Mouse (Mus musculus) gastrocnemius, postnatal 36 days (tissue): Measurements from ENCODE around the gene Msh5. TPM values are rescaled to one million over a fixed set of nuclear protein-coding genes. Genes with fewer than 3 reads are reported as not detected.
"Not testable (repeated sequence)": the region's sequence is repeated elsewhere in the genome, so short reads cannot be mapped to it uniquely, and the experiment has no call there.

Experiments
- DNase-seq, 2 experiments: peaks; one replicate each; pipeline ENCODE4 v3.0.0; 2022
- intact Hi-C: fragments of 180-260 bp; cut with DNase I; formaldehyde crosslinking; loops from one replicate; pipeline ENCODE4 v1.15.1; 2025
- total RNA-seq, 2 experiments: library from RNA; stranded (reverse); gene quantifications; 2 replicates each; pipeline ENCODE4 v1.2.3; 2021

The Msh5 gene
- total RNA-seq, 2 experiments from 2014 or later = 0.20 to 0.35 TPM

DNA sequence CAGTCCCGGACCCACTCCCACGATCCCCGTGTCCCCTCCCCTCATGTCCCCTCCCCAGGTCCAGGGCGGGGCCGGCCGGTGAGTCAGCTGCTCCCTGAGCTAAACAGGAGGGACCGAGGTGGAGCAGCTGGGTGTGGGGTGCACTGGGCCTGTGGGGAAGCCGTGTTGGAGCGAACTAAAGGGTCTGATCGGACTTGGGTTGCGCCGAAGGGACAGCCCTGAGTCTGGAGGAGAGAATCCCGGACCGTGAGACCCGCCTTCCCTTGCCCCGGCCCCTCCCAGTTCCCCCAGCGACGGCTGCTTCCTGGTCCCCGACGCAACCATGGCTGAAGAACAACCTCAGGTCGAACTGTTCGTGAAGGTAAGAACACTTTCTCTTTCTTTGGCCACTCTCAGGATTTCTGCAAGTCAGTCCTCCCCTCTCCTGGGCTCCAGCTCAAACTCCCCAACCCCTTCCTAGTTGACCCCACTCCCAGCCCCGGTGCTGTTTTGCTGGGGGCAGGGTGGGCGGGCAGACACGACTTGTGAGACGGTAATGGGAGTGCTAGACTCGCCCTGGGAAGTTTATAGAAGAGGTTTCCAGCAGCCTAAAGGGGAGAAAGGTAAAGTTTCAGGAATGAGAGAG lies 3.7 kb upstream of the Msh5 start:
- peak; percentile 69 to 71 for DNase-seq
- intact Hi-C loops = no loop called here

DNA sequence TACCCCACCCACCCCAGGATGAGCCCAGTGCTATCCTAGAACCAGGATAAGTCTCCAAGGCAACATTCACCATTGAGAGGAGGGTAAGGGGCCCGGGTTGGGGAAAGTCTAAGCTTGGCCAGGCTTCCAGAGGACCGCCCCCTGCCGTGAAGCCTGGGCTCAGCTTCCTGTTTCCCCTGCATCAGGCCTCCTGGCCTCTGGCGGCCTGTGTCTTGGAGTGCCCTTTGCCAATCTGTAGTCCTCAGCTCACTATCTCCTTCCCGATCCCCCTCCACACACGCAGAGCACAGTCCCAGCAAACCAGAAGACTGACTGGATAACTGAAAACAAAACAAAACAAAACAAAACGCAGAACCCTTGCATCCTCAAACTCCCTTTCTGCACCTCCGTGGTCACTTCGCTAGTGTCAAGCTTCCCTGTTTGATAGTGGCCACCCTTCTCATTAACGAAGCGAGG lies 3.0 kb upstream of the Msh5 start, which contains the start of gene Clic1:
Clic1 (plus strand) TSS at position 406 of the 456 bp plus-strand sequence.
- intact Hi-C loops = no loop called here
- DNase-seq = peak in 1 of 2 experiments; percentile 51

GRCm38 (mm10) chr17:35048932-35049440 lies 2.4 kb upstream of the Msh5 start:
- intact Hi-C loops = no loop called here

GRCm38 (mm10) chr17:35048149-35048931 lies 1.8 kb upstream of the Msh5 start:
- no peak for DNase-seq
- intact Hi-C loops = no loop called here

More at GRCm38 (mm10) chr17:35048932-35049440, 2.4 kb upstream of the Msh5 start:
- DNase-seq = no peak

DNA sequence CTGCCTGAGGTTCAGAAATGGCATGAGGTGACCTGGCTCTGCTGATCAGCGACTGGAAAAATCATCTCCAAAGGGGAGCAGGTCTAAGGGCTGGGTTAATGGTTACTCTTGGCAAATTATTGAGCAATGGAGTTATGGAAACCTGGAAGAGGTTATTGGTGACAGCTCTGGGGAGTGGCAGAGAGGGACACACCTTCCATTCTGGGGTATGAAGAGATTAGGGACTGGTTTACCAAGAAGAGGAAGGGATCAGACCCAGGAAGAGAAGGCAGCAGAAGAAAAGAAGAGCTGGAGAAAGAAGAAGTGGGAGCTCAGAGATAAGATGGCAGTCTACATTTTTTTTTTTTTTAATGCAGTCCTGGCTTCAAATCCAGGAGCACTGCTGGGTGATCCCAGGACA lies 1.1 kb upstream of the Msh5 start:
- DNase-seq = no peak
- intact Hi-C loops = no loop called here

DNA sequence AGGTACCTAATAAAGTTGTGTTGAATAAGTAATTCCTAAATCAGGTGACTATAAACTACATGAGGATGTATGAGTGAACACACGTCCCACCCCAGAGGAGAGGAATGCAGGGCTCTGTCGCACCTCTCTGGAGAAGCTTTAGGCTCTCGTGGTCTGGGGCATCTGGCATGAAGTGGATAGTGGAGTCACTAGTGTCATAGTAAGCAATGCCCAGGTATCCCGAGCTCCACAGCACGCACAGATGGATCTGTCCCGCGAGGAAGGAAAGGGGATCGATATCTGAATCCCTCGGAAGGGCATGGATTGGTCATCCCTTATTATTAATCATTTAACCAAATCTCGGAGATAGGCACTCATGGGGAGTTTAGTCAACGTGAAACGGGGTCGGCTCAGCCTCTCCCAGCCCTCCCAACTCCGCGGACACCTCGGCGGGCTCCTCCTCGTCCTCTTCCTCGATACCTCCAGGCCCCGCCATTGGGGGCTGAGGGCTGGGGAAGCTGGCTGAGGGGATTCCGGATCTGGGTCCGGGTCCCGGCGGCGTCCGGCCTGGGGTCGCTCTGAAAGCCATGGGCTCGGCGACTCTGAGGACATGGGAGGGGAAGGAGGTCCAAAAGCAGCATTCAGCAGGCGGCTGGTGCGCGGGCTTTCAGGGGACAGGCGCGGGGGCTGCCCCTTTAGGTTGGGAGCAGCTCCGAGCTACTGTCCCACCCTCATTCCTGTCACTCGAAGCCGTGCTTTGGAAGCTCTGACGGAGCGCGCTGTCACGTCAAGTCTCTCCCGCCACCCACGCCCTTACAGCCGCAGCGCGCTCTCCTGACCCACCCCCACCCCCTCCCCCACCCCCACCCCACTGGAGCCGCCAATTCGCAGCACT lies 501 bp downstream of the Msh5 start:
- intact Hi-C loops = no loop called here

DNA sequence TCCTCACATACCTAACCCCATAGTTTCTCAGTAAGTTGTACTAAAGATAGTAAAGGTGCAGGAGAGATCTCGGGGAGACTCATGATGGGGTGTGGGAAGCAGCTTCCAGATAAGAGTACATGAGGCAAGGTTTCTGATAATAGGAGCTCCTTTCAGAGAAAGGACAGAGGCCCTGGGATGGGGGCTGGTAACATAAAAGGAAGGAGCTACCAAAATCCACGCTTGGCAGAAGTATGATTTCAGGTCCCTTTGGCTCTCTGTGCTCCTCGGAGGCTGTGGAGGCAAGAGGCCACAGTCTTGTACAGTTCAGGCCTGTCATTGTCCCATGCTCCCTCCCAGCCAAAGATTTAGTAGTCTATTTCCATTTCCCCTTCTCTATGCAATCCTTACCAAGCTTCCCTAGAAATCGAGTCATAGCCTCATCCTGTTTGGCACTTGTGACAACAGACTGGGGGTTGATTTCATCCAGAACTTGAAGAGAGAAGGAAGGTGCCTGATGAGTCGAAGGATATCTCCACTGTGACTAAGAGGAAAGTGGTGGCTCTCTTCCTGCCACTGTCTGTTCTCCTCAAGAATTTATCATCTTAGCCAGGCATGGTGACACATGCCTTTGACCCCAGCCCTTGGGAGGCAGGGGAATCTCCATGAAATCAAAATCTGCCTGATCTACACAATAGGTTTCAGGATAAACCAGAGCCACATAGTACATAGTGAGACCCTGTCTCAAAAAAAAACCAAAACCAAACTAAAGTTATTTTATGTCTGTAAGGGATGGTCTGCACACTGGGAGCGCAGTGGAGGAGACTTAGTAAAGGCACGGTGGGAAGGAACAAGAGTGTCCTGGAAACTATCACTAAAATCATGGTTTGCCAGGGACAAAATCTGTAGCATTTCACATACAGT lies 1.4 kb downstream of the Msh5 start:
- intact Hi-C loops = no loop called here
- no peak for DNase-seq

More for the DNA sequence above, 501 bp downstream of the Msh5 start:
- DNase-seq = no peak

DNA sequence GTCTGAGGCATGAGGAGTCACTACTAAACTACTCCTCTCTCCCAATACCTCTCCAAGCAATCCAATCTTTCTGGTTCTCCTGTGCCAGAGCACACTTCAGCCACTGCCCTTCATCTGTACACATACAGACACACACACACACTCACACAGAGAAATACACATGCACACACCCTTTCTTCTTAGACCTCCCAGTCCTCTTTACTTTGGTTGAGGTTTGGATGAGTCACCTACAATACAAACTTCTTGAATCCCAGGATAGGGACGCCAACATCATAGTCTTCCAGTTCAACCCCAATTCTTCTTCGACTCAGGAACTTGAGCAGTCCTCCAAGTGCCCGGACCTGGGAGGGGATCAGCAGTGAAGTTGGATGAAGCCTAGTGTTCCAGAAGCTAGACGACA lies 2.8 kb downstream of the Msh5 start:
- intact Hi-C loops = no loop called here
- no peak for DNase-seq

DNA sequence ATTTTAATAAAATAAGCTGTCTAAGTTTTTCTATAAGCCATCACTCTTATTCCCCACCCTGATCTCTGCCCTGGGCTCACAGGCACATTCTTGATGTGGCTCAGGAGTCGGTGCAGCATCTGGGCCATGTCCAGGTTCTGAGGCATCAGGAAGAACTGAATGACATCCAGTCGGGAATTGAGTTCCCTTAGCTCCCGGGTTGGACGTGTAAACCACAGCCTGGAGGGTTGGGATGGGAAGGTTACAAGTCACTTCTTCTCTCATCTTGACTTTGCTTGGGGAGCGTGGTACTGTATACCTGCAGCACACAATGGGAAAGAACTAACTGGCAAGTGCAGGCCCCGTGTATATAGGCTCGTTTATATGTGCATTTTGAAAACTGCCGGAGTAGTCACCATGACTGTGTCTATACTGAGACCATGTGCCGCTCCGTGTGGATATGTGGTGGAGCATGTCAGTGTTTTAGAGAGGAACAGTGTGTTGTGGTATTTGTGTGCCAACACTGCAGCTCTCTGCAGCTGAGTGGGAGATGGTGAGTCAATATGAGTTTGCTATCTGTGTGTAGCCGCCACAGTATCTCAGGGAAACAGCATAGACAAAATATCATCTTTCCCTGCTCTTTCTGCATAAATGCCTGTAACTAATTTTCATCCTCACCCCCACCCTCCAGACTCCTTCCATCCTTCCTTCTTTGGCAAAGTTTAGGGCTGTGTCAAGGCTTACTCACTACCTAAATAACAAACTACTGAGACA lies 7.2 kb downstream of the Msh5 start:
- no peak for DNase-seq
- intact Hi-C loops = no loop called here

- DNase-seq = no peak
- intact Hi-C loops = no loop called here
Measured at GRCm38 (mm10) chr17:35034896-35035295, 11.6 kb downstream of the Msh5 start.

GRCm38 (mm10) chr17:35033703-35034102 lies 12.8 kb downstream of the Msh5 start:
- DNase-seq, intact Hi-C loops: not testable (repeated sequence)

DNA sequence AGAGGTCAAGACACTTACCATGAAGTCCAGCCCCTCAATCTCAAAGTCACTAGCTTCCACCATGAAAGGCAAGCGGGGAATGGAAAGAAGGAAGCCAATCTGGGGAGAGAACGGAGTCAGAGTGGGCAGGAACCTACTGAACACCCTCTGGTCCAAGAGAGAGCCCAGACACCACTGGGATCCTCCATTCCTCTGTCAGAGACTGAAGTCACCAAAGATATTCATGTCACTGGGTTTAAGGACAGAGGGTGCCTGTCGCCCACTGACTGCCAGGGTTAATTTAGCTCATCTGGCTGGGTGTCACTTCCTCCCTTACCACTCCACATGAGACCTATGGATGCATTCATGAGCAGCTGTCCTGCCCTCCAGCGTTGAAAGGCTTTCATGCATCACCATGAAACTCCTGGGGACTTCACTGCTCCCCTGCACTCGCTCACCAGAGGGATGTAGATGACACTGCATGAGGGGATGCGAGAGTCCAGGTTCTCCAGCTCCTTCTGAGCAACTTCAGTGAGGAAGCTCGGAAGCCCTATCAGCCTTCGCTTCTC lies 14.1 kb downstream of the Msh5 start:
- no peak for DNase-seq
- intact Hi-C loops = no loop called here

- no peak for DNase-seq
- intact Hi-C loops = no loop called here
Measured at GRCm38 (mm10) chr17:35031880-35032279, 14.7 kb downstream of the Msh5 start.

- intact Hi-C loops = no loop called here
- peak in 1 of 2 experiments; percentile 11 for DNase-seq
Measured at GRCm38 (mm10) chr17:35031272-35031671, 15.3 kb downstream of the Msh5 start.

- DNase-seq = peak in 1 of 2 experiments; percentile 14
- intact Hi-C loops = no loop called here
Measured at GRCm38 (mm10) chr17:35029691-35030532, 16.6 kb downstream of the Msh5 start.

DNA sequence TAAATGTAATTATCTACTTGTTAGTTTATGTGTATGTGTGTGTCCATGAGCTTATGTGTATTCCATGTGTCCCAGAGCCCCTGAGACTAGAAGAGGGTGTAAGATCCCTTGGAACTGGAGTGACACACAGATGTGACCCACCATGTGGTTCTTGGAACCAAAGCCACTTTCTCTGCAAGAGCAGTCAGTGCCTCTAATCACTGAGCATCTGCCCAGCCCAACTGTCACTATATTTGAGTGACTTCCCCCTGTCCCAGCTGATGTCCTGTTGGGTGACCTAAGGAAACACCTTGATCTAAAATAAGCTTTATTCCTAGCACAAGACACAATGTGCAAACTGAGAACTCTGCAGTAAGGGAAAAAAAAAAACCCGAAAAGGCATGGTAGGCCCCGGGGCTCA lies 18.2 kb downstream of the Msh5 start:
- no peak for DNase-seq
- intact Hi-C loops = no loop called here

- DNase-seq = peak; percentile 31 to 50
- intact Hi-C loops = no loop called here
Measured at GRCm38 (mm10) chr17:35027277-35028068, 19.1 kb downstream of the Msh5 start, which contains the start of gene Sapcd1. Sapcd1 (minus strand) TSS chr17:35028016.
